Mouse (Mus musculus): ENCODE measurements around the gene Filip1l. TPM values are rescaled to one million over a fixed set of nuclear protein-coding genes. Genes with fewer than 3 reads are reported as not detected.

Gene Filip1l
- 0.96 and 1.0 TPM in 2 replicates for polyA plus RNA-seq (2021; fragmentation: Nextera tagmentation)
- long read RNA-seq, experiment 1, transcript Filip1l-202 (2 exons, 3,253 nt) = major isoform, 13 of 18 reads
- long read RNA-seq, experiment 1, partial matches to known transcripts = 0 of 18 reads
- long read RNA-seq, experiment 1, other reads (novel, unspliced or antisense) = 5 of 18 reads
- long read RNA-seq, experiment 2, partial matches to known transcripts = 0 of 6 reads
- long read RNA-seq, experiment 2, other reads (novel, unspliced or antisense) = 3 of 6 reads

GRCm38 (mm10) chr16:57352751-57353150 lies at the start of gene Filip1l:
Gene Filip1l (plus strand): TSS chr16:57353093.

GRCm38 (mm10) chr16:57606444-57607227 lies 253.7 kb downstream of the Filip1l start, which contains the start of gene Cmss1:
Gene Cmss1 (minus strand): TSS chr16:57606864.

Other genes starting within 250 kb of the Filip1l start
- 23.3 and 61.2 TPM in 2 replicates for gene Tomm70a, start 231.4 kb upstream of the Filip1l start, polyA plus RNA-seq (2021; fragmentation: Nextera tagmentation)
- 20.4 and 25.3 TPM in 2 replicates for gene Nit2, start 185.8 kb upstream of the Filip1l start, polyA plus RNA-seq (2021; fragmentation: Nextera tagmentation)
- 9.7 and 14.4 TPM in 2 replicates for gene Tbc1d23, start 121.6 kb upstream of the Filip1l start, polyA plus RNA-seq (2021; fragmentation: Nextera tagmentation)
- gene Tmem30c, start 60.2 kb upstream of the Filip1l start, polyA plus RNA-seq (2021; fragmentation: Nextera tagmentation) = not detected in 2 replicates

Measured in left cerebral cortex, adult 6 months (tissue).